Mouse (Mus musculus): ENCODE measurements at regions not wholly inside any gene's neighbourhood (a gene's known extent, or its start where the extent isn't known, plus 50 kb on each side); places are given as distances from the start of the nearest gene placed in this dataset.

- 94% methylated on average over 2 of the region's 2 CpGs for WGBS
- Histone ChIP-seq H3K4me2 (ENCODE audit: low read depth, severe bottlenecking) (no peak overlapping the region), H3K4me3 (ENCODE audit: low read depth, low read length) (no peak overlapping the region), H3K36me3 (ENCODE audit: control insufficient read depth, insufficient read depth, low read length) (no peaks in the 10 kb centered on the region), H3K27ac (replicated peaks; ENCODE audit: low read depth, low read length) (no peak overlapping the region), H3K9me3 (ENCODE audit: control insufficient read depth, low read length) (no peaks in the 10 kb centered on the region), H3K9ac (ENCODE audit: low read length) (no peak overlapping the region), H3K4me1 (ENCODE audit: control insufficient read depth, insufficient read depth, low read length) (no peaks in the 10 kb centered on the region), H3K27me3 (ENCODE audit: control insufficient read depth, insufficient read depth, low read length) (no peaks in the 10 kb centered on the region)
- ATAC-seq (ENCODE audit: insufficient number of reproducible peaks, low FRiP score, low TSS enrichment, low read depth), result no peak
- no peak for DNase-seq (ENCODE audit: low spot score)
These were observed 181.8 kb upstream of the Sesn3 start for GRCm38 (mm10) chr9:14092996-14093442.

DNA sequence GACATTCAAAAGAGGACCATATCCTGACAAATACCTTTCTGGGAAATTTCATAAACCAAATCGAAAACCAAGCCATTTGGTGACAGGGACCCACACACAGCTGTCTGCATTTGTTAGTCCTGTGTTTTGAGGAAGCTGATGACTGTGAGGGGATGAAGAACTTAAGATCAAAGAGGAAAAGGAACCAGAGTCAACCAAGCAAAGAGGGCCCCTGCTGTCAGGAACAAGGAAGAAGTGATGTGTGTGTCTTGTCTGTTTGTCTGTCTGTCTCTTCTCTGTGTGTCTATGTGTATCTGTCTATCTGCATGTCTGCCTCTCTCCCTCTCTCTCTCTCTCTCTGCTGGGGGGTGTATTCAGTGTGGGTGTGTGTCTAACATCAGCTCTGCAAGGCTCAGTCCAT lies 171.3 kb upstream of the Sesn3 start:
- H3K9me3 ChIP-seq (ENCODE audit: control insufficient read depth, low read length), result no peaks in the 10 kb centered on the region
- no peaks in the 10 kb centered on the region for H3K4me1 ChIP-seq (ENCODE audit: control insufficient read depth, insufficient read depth, low read length)
- H3K4me2 ChIP-seq (ENCODE audit: low read depth, severe bottlenecking), result no peak overlapping the region
- H3K9ac ChIP-seq (ENCODE audit: low read length), result no peak overlapping the region
- H3K27ac ChIP-seq (replicated peaks; ENCODE audit: low read depth, low read length), result no peak overlapping the region
- WGBS, result 82% methylated on average over 1 of the region's 1 CpGs
- H3K36me3 ChIP-seq (ENCODE audit: control insufficient read depth, insufficient read depth, low read length), result no peaks in the 10 kb centered on the region
- ATAC-seq (ENCODE audit: insufficient number of reproducible peaks, low FRiP score, low TSS enrichment, low read depth) (no peak), DNase-seq (ENCODE audit: low spot score) (no peak)
- no peak overlapping the region for H3K4me3 ChIP-seq (ENCODE audit: low read depth, low read length)
- H3K27me3 ChIP-seq (ENCODE audit: control insufficient read depth, insufficient read depth, low read length), result no peaks in the 10 kb centered on the region

DNA sequence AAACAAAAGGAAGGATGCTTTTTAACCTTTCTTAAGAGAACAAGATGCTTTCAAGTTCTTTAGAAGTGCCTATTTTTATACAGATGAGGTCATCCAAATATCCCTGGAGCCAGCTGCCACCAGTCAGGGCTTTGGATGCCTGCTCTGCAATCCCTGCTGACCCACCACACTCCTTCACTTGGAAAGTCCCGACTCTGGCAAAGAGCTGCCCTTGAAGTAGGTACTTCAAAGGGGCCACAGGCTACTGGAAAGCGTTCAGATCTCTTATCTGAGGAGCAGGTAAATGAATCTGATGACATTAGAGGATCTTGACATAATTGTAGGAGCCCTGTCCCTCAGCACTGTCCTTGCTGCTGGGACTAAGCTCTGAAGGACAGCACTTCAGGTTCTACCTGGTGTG lies 169.9 kb upstream of the Sesn3 start:
- H3K27ac ChIP-seq (replicated peaks; ENCODE audit: low read depth, low read length), result no peak overlapping the region
- no peaks in the 10 kb centered on the region for H3K27me3 ChIP-seq (ENCODE audit: control insufficient read depth, insufficient read depth, low read length)
- no peak for DNase-seq (ENCODE audit: low spot score)

DNA sequence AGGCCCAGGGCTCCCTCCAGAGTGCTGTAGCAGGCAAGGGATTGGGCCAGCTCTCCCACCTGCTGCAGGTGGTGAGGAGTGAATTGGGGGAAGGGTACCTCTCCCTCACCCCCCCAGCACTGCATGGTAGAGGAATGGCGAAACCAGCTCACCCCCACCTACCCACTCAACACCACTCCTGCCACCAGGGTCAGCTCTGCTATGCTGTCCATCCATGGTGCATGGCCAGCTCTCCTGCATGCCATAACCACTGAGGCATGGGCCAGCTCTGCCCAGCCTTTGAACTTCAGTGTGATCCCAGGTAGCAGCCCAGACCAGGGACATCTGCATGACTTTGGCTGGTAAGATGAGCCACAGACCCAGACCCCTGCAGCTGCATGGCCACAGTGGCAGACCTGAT lies 168.5 kb upstream of the Sesn3 start:
- WGBS, result 91% methylated on average over 1 of the region's 1 CpGs
- Histone ChIP-seq H3K4me1 (ENCODE audit: control insufficient read depth, insufficient read depth, low read length) (no peaks in the 10 kb centered on the region), H3K27ac (replicated peaks; ENCODE audit: low read depth, low read length) (no peak overlapping the region), H3K36me3 (ENCODE audit: control insufficient read depth, insufficient read depth, low read length) (no peaks in the 10 kb centered on the region), H3K9me3 (ENCODE audit: control insufficient read depth, low read length) (no peaks in the 10 kb centered on the region), H3K27me3 (ENCODE audit: control insufficient read depth, insufficient read depth, low read length) (no peaks in the 10 kb centered on the region), H3K4me2 (ENCODE audit: low read depth, severe bottlenecking) (no peak overlapping the region), H3K4me3 (ENCODE audit: low read depth, low read length) (no peak overlapping the region), H3K9ac (ENCODE audit: low read length) (no peak overlapping the region)
- ATAC-seq (ENCODE audit: insufficient number of reproducible peaks, low FRiP score, low TSS enrichment, low read depth), result no peak
- DNase-seq (ENCODE audit: low spot score), result no peak

More for the DNA sequence above, 169.9 kb upstream of the Sesn3 start:
- no peak overlapping the region for H3K9ac ChIP-seq (ENCODE audit: low read length)
- WGBS, result 42% methylated on average over 2 of the region's 2 CpGs
- ATAC-seq (ENCODE audit: insufficient number of reproducible peaks, low FRiP score, low TSS enrichment, low read depth), result no peak
- no peaks in the 10 kb centered on the region for H3K36me3 ChIP-seq (ENCODE audit: control insufficient read depth, insufficient read depth, low read length)
- no peak overlapping the region for H3K4me3 ChIP-seq (ENCODE audit: low read depth, low read length)
- H3K9me3 ChIP-seq (ENCODE audit: control insufficient read depth, low read length), result no peaks in the 10 kb centered on the region
- H3K4me1 ChIP-seq (ENCODE audit: control insufficient read depth, insufficient read depth, low read length), result no peaks in the 10 kb centered on the region
- H3K4me2 ChIP-seq (ENCODE audit: low read depth, severe bottlenecking), result no peak overlapping the region

- Histone ChIP-seq H3K27me3 (ENCODE audit: control insufficient read depth, insufficient read depth, low read length) (no peaks in the 10 kb centered on the region), H3K27ac (replicated peaks; ENCODE audit: low read depth, low read length) (no peak overlapping the region), H3K36me3 (ENCODE audit: control insufficient read depth, insufficient read depth, low read length) (no peaks in the 10 kb centered on the region), H3K4me1 (ENCODE audit: control insufficient read depth, insufficient read depth, low read length) (no peaks in the 10 kb centered on the region), H3K9me3 (ENCODE audit: control insufficient read depth, low read length) (no peaks in the 10 kb centered on the region), H3K4me2 (ENCODE audit: low read depth, severe bottlenecking) (no peak overlapping the region), H3K4me3 (ENCODE audit: low read depth, low read length) (no peak overlapping the region), H3K9ac (ENCODE audit: low read length) (no peak overlapping the region)
- WGBS, result 78% methylated on average over 4 of the region's 4 CpGs
- no peak for ATAC-seq (ENCODE audit: insufficient number of reproducible peaks, low FRiP score, low TSS enrichment, low read depth)
- DNase-seq (ENCODE audit: low spot score), result no peak
These were observed 166.1 kb upstream of the Sesn3 start for GRCm38 (mm10) chr9:14108798-14109197.

GRCm38 (mm10) chr9:14109492-14109891 lies 165.4 kb upstream of the Sesn3 start:
- DNase-seq (ENCODE audit: low spot score) (no peak), ATAC-seq (ENCODE audit: insufficient number of reproducible peaks, low FRiP score, low TSS enrichment, low read depth) (no peak)
- Histone ChIP-seq H3K27me3 (ENCODE audit: control insufficient read depth, insufficient read depth, low read length) (no peaks in the 10 kb centered on the region), H3K36me3 (ENCODE audit: control insufficient read depth, insufficient read depth, low read length) (no peaks in the 10 kb centered on the region), H3K4me3 (ENCODE audit: low read depth, low read length) (no peak overlapping the region), H3K27ac (replicated peaks; ENCODE audit: low read depth, low read length) (no peak overlapping the region), H3K9ac (ENCODE audit: low read length) (no peak overlapping the region), H3K9me3 (ENCODE audit: control insufficient read depth, low read length) (no peaks in the 10 kb centered on the region), H3K4me1 (ENCODE audit: control insufficient read depth, insufficient read depth, low read length) (no peaks in the 10 kb centered on the region), H3K4me2 (ENCODE audit: low read depth, severe bottlenecking) (no peak overlapping the region)
- WGBS, result 77% methylated on average over 4 of the region's 4 CpGs

GRCm38 (mm10) chr9:14111713-14112112 lies 163.2 kb upstream of the Sesn3 start:
- no peak overlapping the region for H3K4me2 ChIP-seq (ENCODE audit: low read depth, severe bottlenecking)
- no peak overlapping the region for H3K9ac ChIP-seq (ENCODE audit: low read length)
- H3K9me3 ChIP-seq (ENCODE audit: control insufficient read depth, low read length), result no peaks in the 10 kb centered on the region
- H3K4me3 ChIP-seq (ENCODE audit: low read depth, low read length), result no peak overlapping the region
- 52% methylated on average over 2 of the region's 2 CpGs for WGBS
- H3K36me3 ChIP-seq (ENCODE audit: control insufficient read depth, insufficient read depth, low read length), result no peaks in the 10 kb centered on the region
- no peaks in the 10 kb centered on the region for H3K4me1 ChIP-seq (ENCODE audit: control insufficient read depth, insufficient read depth, low read length)
- DNase-seq (ENCODE audit: low spot score), result no peak
- no peak for ATAC-seq (ENCODE audit: insufficient number of reproducible peaks, low FRiP score, low TSS enrichment, low read depth)
- H3K27me3 ChIP-seq (ENCODE audit: control insufficient read depth, insufficient read depth, low read length), result no peaks in the 10 kb centered on the region
- H3K27ac ChIP-seq (replicated peaks; ENCODE audit: low read depth, low read length), result no peak overlapping the region

GRCm38 (mm10) chr9:14115521-14115920 lies 159.3 kb upstream of the Sesn3 start:
- Histone ChIP-seq H3K27ac (replicated peaks; ENCODE audit: low read depth, low read length) (no peak overlapping the region), H3K4me2 (ENCODE audit: low read depth, severe bottlenecking) (no peak overlapping the region), H3K9ac (ENCODE audit: low read length) (no peak overlapping the region), H3K27me3 (ENCODE audit: control insufficient read depth, insufficient read depth, low read length) (no peaks in the 10 kb centered on the region), H3K9me3 (ENCODE audit: control insufficient read depth, low read length) (no peaks in the 10 kb centered on the region), H3K4me3 (ENCODE audit: low read depth, low read length) (no peak overlapping the region), H3K4me1 (ENCODE audit: control insufficient read depth, insufficient read depth, low read length) (no peaks in the 10 kb centered on the region), H3K36me3 (ENCODE audit: control insufficient read depth, insufficient read depth, low read length) (no peaks in the 10 kb centered on the region)
- ATAC-seq (ENCODE audit: insufficient number of reproducible peaks, low FRiP score, low TSS enrichment, low read depth) (no peak), DNase-seq (ENCODE audit: low spot score) (no peak)
- 83% methylated on average over 3 of the region's 3 CpGs for WGBS

GRCm38 (mm10) chr9:14116097-14116840 lies 158.6 kb upstream of the Sesn3 start:
- 82% methylated on average over 8 of the region's 8 CpGs for WGBS
- Histone ChIP-seq H3K9ac (ENCODE audit: low read length) (no peak overlapping the region), H3K4me1 (ENCODE audit: control insufficient read depth, insufficient read depth, low read length) (no peaks in the 10 kb centered on the region), H3K27ac (replicated peaks; ENCODE audit: low read depth, low read length) (no peak overlapping the region), H3K36me3 (ENCODE audit: control insufficient read depth, insufficient read depth, low read length) (no peaks in the 10 kb centered on the region), H3K9me3 (ENCODE audit: control insufficient read depth, low read length) (no peaks in the 10 kb centered on the region), H3K4me2 (ENCODE audit: low read depth, severe bottlenecking) (no peak overlapping the region), H3K4me3 (ENCODE audit: low read depth, low read length) (no peak overlapping the region), H3K27me3 (ENCODE audit: control insufficient read depth, insufficient read depth, low read length) (no peaks in the 10 kb centered on the region)
- DNase-seq (ENCODE audit: low spot score), result no peak
- ATAC-seq (ENCODE audit: insufficient number of reproducible peaks, low FRiP score, low TSS enrichment, low read depth), result no peak

Measured in limb, embryonic 11.5 days (tissue).